Mouse (Mus musculus): ENCODE results near the gene Adarb1. TPM values are rescaled to one million over a fixed set of nuclear protein-coding genes. Genes with fewer than 3 reads are reported as not detected.

Adarb1 gene
- polyA plus RNA-seq, 1 experiment = 4.5 TPM

DNA sequence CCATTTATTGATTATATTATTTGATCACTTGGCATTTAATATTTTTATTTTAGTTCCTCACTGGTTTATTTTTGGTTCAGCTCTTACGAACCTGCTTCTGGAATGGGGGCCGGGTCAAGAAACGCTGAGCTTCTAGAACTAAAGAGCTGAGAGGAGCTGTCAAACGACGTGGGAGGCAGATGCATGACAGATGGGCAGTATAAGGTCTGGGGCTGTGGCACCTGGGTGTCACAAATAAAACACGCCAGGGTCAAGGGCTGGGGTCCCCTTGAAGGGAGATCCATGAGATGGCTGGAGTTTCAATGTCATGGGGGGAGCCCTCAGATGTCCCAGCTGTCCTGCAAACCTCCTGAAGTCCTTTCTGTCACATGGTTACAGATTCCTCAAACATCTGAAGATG, 36.7 kb upstream of the Adarb1 start:
- Histone ChIP-seq H3K27me3 (ENCODE audit: control insufficient read depth, insufficient read depth, insufficient read length) (peaks cover 6% of the 10 kb centered on the region), H3K4me2 (ENCODE audit: low read depth) (no peak overlapping the region), H3ac (ENCODE audit: control insufficient read depth, insufficient read length) (no peak overlapping the region), H3K4me3 (no peak overlapping the region), H3K36me3 (ENCODE audit: control insufficient read depth, insufficient read depth) (no peaks in the 10 kb centered on the region), H3K79me2 (ENCODE audit: control insufficient read depth, insufficient read depth) (no peaks in the 10 kb centered on the region)
- TF ChIP-seq POLR2A (IDR thresholded peaks at IDR 0.05; ENCODE audit: insufficient read length, low read depth) = no peak
- no peak for TF ChIP-seq TCF12 (IDR thresholded peaks at IDR 0.05; ENCODE audit: insufficient read depth, poor library complexity, severe bottlenecking)
- TF ChIP-seq CEBPB (IDR thresholded peaks at IDR 0.05; ENCODE audit: insufficient read depth, poor library complexity, severe bottlenecking) = no peak
- no peak for TF ChIP-seq REST (IDR thresholded peaks at IDR 0.05; ENCODE audit: insufficient read depth, insufficient read length)
- TF ChIP-seq SRF (IDR thresholded peaks at IDR 0.05; ENCODE audit: control insufficient read depth, insufficient read length, low read depth) = no peak
- no peak for TF ChIP-seq E2F4 (IDR thresholded peaks at IDR 0.05; ENCODE audit: insufficient read depth)
- TF ChIP-seq MYOD1 (IDR thresholded peaks at IDR 0.05; ENCODE audit: control insufficient read depth in 1 of 3, insufficient read length in 2 of 3, low read depth in 2 of 3) = no peak
- TF ChIP-seq MYOG (IDR thresholded peaks at IDR 0.05; ENCODE audit: control insufficient read depth in 1 of 3, insufficient read depth in 1 of 3, insufficient read length in 2 of 3, low read depth in 2 of 3) = no peak
- TF ChIP-seq TCF3 (IDR thresholded peaks at IDR 0.05; ENCODE audit: insufficient read length, low read depth) = no peak
- no peak for TF ChIP-seq MAX (IDR thresholded peaks at IDR 0.05; ENCODE audit: low read depth)
- TF ChIP-seq USF1 (IDR thresholded peaks at IDR 0.05; ENCODE audit: low read depth) = no peak

DNA sequence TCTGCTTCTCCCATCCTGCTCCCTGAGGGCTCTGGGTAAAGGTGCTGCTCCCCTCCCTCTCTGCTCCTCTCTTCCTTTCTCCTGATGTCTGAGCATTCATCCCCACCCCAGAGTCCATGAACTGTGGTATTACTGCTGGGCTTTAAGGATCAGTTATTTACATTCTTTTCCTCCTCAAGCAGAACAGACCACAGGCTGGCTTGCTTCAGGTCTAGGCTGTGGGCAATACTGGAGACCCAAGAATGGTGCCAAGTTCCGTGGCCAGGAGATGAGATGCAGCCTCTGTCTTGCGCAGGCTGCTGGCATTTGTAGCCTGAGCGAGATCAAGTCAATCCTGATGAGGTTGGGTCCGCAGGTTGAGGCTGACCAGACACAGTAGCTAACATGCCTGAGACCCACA, 33.8 kb upstream of the Adarb1 start:
- no peak for TF ChIP-seq POLR2A (IDR thresholded peaks at IDR 0.05; ENCODE audit: insufficient read length, low read depth)
- TF ChIP-seq TCF3 (IDR thresholded peaks at IDR 0.05; ENCODE audit: insufficient read length, low read depth) = no peak
- no peak for TF ChIP-seq USF1 (IDR thresholded peaks at IDR 0.05; ENCODE audit: low read depth)
- no peak for TF ChIP-seq POLR2AphosphoS2 (IDR thresholded peaks at IDR 0.05; ENCODE audit: insufficient read length, low read depth)
- no peak for TF ChIP-seq SRF (IDR thresholded peaks at IDR 0.05; ENCODE audit: control insufficient read depth, insufficient read length, low read depth)
- TF ChIP-seq MYOG (IDR thresholded peaks at IDR 0.05; ENCODE audit: control insufficient read depth in 1 of 3, insufficient read depth in 1 of 3, insufficient read length in 2 of 3, low read depth in 2 of 3) = no peak
- Histone ChIP-seq H3K4me2 (ENCODE audit: low read depth) (no peak overlapping the region), H3K4me3 (no peak overlapping the region), H3K27me3 (ENCODE audit: control insufficient read depth, insufficient read depth, insufficient read length) (no peaks in the 10 kb centered on the region), H3K36me3 (ENCODE audit: control insufficient read depth, insufficient read depth) (no peaks in the 10 kb centered on the region), H3ac (ENCODE audit: control insufficient read depth, insufficient read length) (no peak overlapping the region), H3K79me2 (ENCODE audit: control insufficient read depth, insufficient read depth) (no peaks in the 10 kb centered on the region)

DNA sequence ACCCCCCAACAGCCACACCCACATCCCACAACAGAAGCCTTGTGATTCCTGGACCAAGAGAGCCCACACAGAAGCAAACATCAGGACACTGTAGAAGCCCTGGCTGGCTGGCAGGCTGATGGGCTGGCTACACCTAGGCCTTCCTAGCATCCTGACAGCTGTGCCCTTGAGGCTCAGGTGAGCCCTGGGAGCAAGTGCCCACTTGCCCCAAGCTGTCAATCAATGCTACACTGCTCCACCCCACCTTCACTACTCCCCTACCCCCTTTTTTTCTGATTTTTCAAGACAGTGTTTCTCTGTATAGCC, 32.0 kb upstream of the Adarb1 start:
- Histone ChIP-seq H3ac (ENCODE audit: control insufficient read depth, insufficient read length) (no peak overlapping the region), H3K4me2 (ENCODE audit: low read depth) (no peak overlapping the region), H3K36me3 (ENCODE audit: control insufficient read depth, insufficient read depth) (no peaks in the 10 kb centered on the region), H3K27me3 (ENCODE audit: control insufficient read depth, insufficient read depth, insufficient read length) (no peaks in the 10 kb centered on the region), H3K79me2 (ENCODE audit: control insufficient read depth, insufficient read depth) (no peaks in the 10 kb centered on the region), H3K4me3 (no peak overlapping the region)
- TF ChIP-seq MYOG (IDR thresholded peaks at IDR 0.05; ENCODE audit: control insufficient read depth in 1 of 3, insufficient read depth in 1 of 3, insufficient read length in 2 of 3, low read depth in 2 of 3) (no peak), REST (IDR thresholded peaks at IDR 0.05; ENCODE audit: insufficient read depth, insufficient read length) (no peak), MAX (IDR thresholded peaks at IDR 0.05; ENCODE audit: low read depth) (no peak), TCF12 (IDR thresholded peaks at IDR 0.05; ENCODE audit: insufficient read depth, poor library complexity, severe bottlenecking) (no peak), E2F4 (IDR thresholded peaks at IDR 0.05; ENCODE audit: insufficient read depth) (no peak), CEBPB (IDR thresholded peaks at IDR 0.05; ENCODE audit: insufficient read depth, poor library complexity, severe bottlenecking) (no peak)

DNA sequence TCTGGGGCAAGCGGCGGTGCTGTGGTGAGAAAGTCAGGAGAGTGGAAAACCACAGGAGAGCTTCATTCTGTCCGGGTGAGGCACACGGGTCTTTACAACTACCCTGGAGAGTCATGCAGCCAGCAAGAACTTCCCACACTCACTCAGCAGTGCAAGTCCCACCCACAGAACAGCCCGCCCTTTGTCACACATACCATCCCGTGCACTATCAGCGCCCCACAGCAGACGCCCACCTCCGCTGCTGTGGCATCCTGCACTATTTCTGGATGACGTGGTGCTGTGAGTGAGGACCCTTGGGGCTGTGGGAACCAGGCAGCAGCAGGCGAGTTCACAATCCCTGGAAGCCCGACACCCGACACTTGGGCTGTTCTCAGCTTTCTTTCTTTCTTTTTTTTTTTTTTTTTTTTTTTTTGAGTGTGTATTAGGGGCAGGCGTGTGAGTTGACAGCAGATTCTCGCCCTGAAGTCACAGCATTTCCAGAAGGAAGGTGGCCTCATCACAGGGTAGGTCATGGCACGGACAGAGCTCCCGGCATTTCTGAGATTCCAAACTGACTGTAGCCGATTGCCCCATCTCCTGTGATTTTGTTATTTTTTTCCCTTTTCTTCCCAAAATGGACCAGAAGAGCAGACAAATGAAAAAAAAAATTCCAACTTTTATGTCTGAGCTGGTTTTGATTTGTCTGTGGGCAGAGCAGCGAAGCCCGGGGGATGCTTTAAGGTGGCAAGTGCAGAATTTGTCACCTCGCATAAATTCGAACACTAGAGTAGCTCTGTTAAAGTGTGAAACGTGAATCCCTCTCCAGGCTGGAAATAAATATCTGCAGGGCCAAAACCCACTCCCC, 31.5 kb upstream of the Adarb1 start:
- Histone ChIP-seq H3K27me3 (ENCODE audit: control insufficient read depth, insufficient read depth, insufficient read length) (no peaks in the 10 kb centered on the region), H3K36me3 (ENCODE audit: control insufficient read depth, insufficient read depth) (no peaks in the 10 kb centered on the region), H3K79me2 (ENCODE audit: control insufficient read depth, insufficient read depth) (no peaks in the 10 kb centered on the region), H3K4me2 (ENCODE audit: low read depth) (peak overlapping the region; percentile 64), H3ac (ENCODE audit: control insufficient read depth, insufficient read length) (no peak overlapping the region), H3K4me3 (no peak overlapping the region)
- TF ChIP-seq MYOG (IDR thresholded peaks at IDR 0.05; ENCODE audit: control insufficient read depth in 1 of 3, insufficient read depth in 1 of 3, insufficient read length in 2 of 3, low read depth in 2 of 3) = peak in 1 of 3 experiments; percentile 21
- no peak for TF ChIP-seq TCF3 (IDR thresholded peaks at IDR 0.05; ENCODE audit: insufficient read length, low read depth)
- TF ChIP-seq E2F4 (IDR thresholded peaks at IDR 0.05; ENCODE audit: insufficient read depth) = no peak
- no peak for TF ChIP-seq REST (IDR thresholded peaks at IDR 0.05; ENCODE audit: insufficient read depth, insufficient read length)
- peak in 1 of 3 experiments; percentile 30 for TF ChIP-seq MYOD1 (IDR thresholded peaks at IDR 0.05; ENCODE audit: control insufficient read depth in 1 of 3, insufficient read length in 2 of 3, low read depth in 2 of 3)
- TF ChIP-seq USF1 (IDR thresholded peaks at IDR 0.05; ENCODE audit: low read depth) = no peak

DNA sequence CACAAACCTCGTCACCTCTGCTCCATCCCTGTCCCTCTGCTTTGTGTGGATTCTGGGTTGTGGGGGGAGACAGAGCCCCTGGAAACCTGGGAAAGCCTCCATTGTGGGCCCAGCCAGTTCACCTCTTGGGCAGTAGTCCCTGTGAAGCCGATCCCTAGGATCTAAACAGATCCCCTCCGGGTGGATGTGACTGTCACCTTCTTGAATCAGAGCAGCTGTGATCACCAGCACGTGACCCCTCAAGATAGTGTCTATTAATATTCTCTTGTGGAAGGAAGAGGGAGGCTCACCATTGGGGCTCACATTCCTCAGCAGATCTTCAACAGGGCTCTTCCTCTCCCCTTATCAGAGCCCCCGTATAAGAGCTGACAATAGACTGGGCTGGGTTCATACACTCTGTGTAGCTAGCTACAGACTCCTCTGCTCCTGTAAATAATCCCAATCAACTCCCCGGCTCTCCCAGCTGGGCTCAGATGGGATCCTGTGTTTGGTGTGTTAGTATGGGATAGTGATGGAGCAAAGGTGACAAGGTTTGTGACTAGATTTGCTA, 30.7 kb upstream of the Adarb1 start:
- H3ac ChIP-seq (ENCODE audit: control insufficient read depth, insufficient read length) = no peak overlapping the region
- TF ChIP-seq REST (IDR thresholded peaks at IDR 0.05; ENCODE audit: insufficient read depth, insufficient read length) = no peak
- TF ChIP-seq MYOD1 (IDR thresholded peaks at IDR 0.05; ENCODE audit: control insufficient read depth in 1 of 3, insufficient read length in 2 of 3, low read depth in 2 of 3) = peak in 1 of 3 experiments; percentile 35
- no peak for TF ChIP-seq TCF3 (IDR thresholded peaks at IDR 0.05; ENCODE audit: insufficient read length, low read depth)
- peak; percentile 77 for TF ChIP-seq USF1 (IDR thresholded peaks at IDR 0.05; ENCODE audit: low read depth)
- no peaks in the 10 kb centered on the region for H3K27me3 ChIP-seq (ENCODE audit: control insufficient read depth, insufficient read depth, insufficient read length)
- H3K4me3 ChIP-seq = no peak overlapping the region
- H3K79me2 ChIP-seq (ENCODE audit: control insufficient read depth, insufficient read depth) = no peaks in the 10 kb centered on the region
- H3K36me3 ChIP-seq (ENCODE audit: control insufficient read depth, insufficient read depth) = no peaks in the 10 kb centered on the region
- H3K4me2 ChIP-seq (ENCODE audit: low read depth) = peak overlapping the region; percentile 64

Data from myocyte (in vitro differentiated cells).